Mouse (Mus musculus): ENCODE data around the gene Sf3b1. TPM values are rescaled to one million over a fixed set of nuclear protein-coding genes. Genes with fewer than 3 reads are reported as not detected.
A peak's percentile ranks its signal among the peaks of the same experiment; 100 is the strongest.
"Not testable (repeated sequence)": the region's sequence is repeated elsewhere in the genome, so short reads cannot be mapped to it uniquely, and the experiment has no call there.

Sf3b1 gene
- polyA plus RNA-seq (2012; ENCODE audit: insufficient read depth, insufficient read length, missing spikeins), result 58.4 and 61.2 TPM in 2 replicates

- peak within 1 kb of the TSS; percentile 99 for H3K4me3 ChIP-seq (ENCODE audit: insufficient read depth, low read depth, low read length)
- H3K27ac ChIP-seq (replicated peaks; ENCODE audit: low read depth, low read length), result peak within 1 kb of the TSS; percentile 99
- H3K4me1 ChIP-seq (ENCODE audit: control insufficient read depth, insufficient read depth, insufficient read length, low read length), result 0 out of 2 replicates have a peak, but pooled peaks cover 2% of the 10 kb centered on the region
These were observed at the start of gene Sf3b1 for GRCm38 (mm10) chr1:55027253-55027801. Gene Sf3b1, minus strand, starts transcription at chr1:55027481.

- Histone ChIP-seq H3K4me3 (ENCODE audit: insufficient read depth, low read depth, low read length) (no peak overlapping the region), H3K27ac (replicated peaks; ENCODE audit: low read depth, low read length) (no peak overlapping the region), H3K4me1 (ENCODE audit: control insufficient read depth, insufficient read depth, insufficient read length, low read length) (no peaks in the 10 kb centered on the region)
These were observed 49.1 kb upstream of the Sf3b1 start for GRCm38 (mm10) chr1:55076395-55076743.

GRCm38 (mm10) chr1:55075652-55076394, 48.5 kb upstream of the Sf3b1 start:
- no peaks in the 10 kb centered on the region for H3K4me1 ChIP-seq (ENCODE audit: control insufficient read depth, insufficient read depth, insufficient read length, low read length)
- no peak overlapping the region for H3K4me3 ChIP-seq (ENCODE audit: insufficient read depth, low read depth, low read length)
- H3K27ac ChIP-seq (replicated peaks; ENCODE audit: low read depth, low read length), result no peak overlapping the region

DNA sequence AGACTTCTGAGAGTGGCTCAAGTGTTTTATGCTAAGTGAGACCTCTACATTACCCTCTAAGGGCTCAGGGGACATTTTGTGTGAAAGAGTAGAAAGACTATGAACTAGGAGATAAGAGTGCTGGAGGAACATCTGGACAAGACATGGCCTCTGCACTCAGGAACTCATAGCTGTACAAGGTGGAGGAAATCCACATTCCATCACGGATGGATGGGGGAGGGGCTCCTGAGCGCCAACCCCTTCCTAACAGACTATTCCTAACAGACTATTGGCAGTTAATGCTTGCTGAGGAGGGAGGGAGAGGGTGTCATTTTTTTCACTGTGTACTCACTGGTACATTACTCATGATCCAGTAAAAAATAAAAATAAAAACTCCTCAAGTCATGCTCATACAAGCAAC, 47.5 kb upstream of the Sf3b1 start:
- Histone ChIP-seq H3K4me3 (ENCODE audit: insufficient read depth, low read depth, low read length) (no peak overlapping the region), H3K27ac (replicated peaks; ENCODE audit: low read depth, low read length) (no peak overlapping the region), H3K4me1 (ENCODE audit: control insufficient read depth, insufficient read depth, insufficient read length, low read length) (no peaks in the 10 kb centered on the region)

GRCm38 (mm10) chr1:55072328-55072727, 45.0 kb upstream of the Sf3b1 start:
- H3K4me1 ChIP-seq (ENCODE audit: control insufficient read depth, insufficient read depth, insufficient read length, low read length); H3K4me3 ChIP-seq (ENCODE audit: insufficient read depth, low read depth, low read length); H3K27ac ChIP-seq (replicated peaks; ENCODE audit: low read depth, low read length): not testable (repeated sequence)

DNA sequence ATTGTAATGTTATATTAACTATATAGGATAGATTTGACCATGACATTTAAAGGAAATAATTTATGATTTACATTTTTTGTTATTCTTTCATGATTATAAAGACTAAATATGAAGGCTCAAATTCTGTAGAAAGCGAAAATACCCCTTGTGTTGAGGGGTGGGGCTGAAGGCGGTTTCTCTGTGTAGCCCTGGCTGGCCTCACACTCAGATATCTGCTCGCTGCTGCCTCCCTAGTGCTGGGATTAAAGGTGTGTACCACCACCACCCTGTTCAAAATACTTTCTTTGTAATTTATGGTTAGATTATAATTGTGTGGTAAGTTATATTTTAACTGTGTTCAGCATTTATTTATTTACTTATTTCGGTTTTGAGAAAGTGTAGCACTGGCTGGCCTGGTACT, 34.5 kb upstream of the Sf3b1 start:
- H3K4me3 ChIP-seq (ENCODE audit: insufficient read depth, low read depth, low read length), result no peak overlapping the region
- no peak overlapping the region for H3K27ac ChIP-seq (replicated peaks; ENCODE audit: low read depth, low read length)
- H3K4me1 ChIP-seq (ENCODE audit: control insufficient read depth, insufficient read depth, insufficient read length, low read length), result peaks cover 9% of the 10 kb centered on the region

- Histone ChIP-seq H3K4me3 (ENCODE audit: insufficient read depth, low read depth, low read length) (no peak overlapping the region), H3K27ac (replicated peaks; ENCODE audit: low read depth, low read length) (no peak overlapping the region), H3K4me1 (ENCODE audit: control insufficient read depth, insufficient read depth, insufficient read length, low read length) (peaks cover 12% of the 10 kb centered on the region)
These were observed 33.8 kb upstream of the Sf3b1 start for GRCm38 (mm10) chr1:55061099-55061498.

DNA sequence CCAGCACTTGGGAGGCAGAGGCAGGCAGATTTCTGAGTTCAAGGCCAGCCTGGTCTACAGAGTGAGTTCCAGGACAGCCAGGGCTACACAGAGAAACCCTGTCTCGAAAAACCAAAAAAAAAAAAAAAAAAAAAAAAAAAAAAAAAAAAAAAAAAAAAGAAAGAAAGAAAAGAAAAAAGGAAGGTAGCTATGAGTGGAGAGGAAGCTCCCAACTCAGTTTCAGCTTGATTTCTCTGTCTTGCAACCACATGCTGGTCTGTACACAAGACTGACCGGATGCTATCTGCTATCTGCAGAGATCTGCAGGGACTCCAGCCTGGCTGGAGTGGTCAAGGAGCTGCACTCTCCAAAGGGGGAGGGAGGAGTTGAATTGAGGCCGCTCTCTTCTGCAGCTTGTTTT, 31.1 kb upstream of the Sf3b1 start:
- H3K4me1 ChIP-seq (ENCODE audit: control insufficient read depth, insufficient read depth, insufficient read length, low read length), result peaks cover 17% of the 10 kb centered on the region
- not testable (repeated sequence) for H3K27ac ChIP-seq (replicated peaks; ENCODE audit: low read depth, low read length); H3K4me3 ChIP-seq (ENCODE audit: insufficient read depth, low read depth, low read length)

- Histone ChIP-seq H3K27ac (replicated peaks; ENCODE audit: low read depth, low read length) (no peak overlapping the region), H3K4me1 (ENCODE audit: control insufficient read depth, insufficient read depth, insufficient read length, low read length) (peaks cover 17% of the 10 kb centered on the region), H3K4me3 (ENCODE audit: insufficient read depth, low read depth, low read length) (no peak overlapping the region)
These were observed 28.2 kb upstream of the Sf3b1 start for GRCm38 (mm10) chr1:55055322-55056115.

DNA sequence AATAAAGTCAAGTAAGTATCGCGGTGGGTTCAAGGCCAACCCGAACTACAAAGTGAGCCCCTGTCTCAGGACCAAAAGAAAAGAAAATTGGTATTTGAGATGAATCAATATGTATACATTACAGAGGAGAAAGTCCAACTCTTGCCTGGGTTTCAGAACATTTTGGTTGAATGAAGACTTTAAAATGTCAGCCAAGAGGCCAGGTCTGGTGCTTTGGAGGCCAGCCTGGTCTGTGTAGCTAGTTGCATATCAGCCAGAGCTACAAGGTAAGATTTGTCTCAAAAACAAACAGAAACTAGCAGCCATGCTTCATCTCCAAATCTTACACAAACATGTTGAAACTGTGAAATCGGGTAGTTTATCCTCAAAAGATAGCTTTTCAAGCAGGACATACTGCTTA, 26.3 kb upstream of the Sf3b1 start:
- Histone ChIP-seq H3K4me3 (ENCODE audit: insufficient read depth, low read depth, low read length) (peak overlapping the region; percentile 66), H3K4me1 (ENCODE audit: control insufficient read depth, insufficient read depth, insufficient read length, low read length) (peaks cover 15% of the 10 kb centered on the region), H3K27ac (replicated peaks; ENCODE audit: low read depth, low read length) (peak overlapping the region; percentile 79)

DNA sequence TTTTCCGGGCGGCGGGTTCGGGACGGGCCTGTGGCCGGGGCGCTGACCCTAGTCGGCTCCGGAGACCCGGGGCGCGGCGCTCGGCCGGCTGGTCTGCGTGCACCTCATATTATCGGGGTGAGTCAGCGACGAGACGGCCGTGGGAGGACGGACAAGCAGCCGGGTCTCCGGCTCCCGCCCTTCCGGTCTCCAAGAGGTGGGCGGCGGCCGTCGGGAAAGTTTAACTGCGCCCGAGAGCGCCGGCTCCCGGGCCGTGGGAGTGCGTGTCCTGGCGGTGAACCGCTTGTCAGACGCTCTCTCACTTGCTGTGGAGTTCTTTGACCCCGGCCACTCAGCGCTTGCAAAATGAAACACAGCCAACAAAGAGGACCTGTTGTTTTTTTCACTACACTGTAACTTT, 25.7 kb upstream of the Sf3b1 start:
- peak overlapping the region; percentile 79 for H3K27ac ChIP-seq (replicated peaks; ENCODE audit: low read depth, low read length)
- H3K4me3 ChIP-seq (ENCODE audit: insufficient read depth, low read depth, low read length), result peak overlapping the region; percentile 66
- peaks cover 13% of the 10 kb centered on the region for H3K4me1 ChIP-seq (ENCODE audit: control insufficient read depth, insufficient read depth, insufficient read length, low read length)

DNA sequence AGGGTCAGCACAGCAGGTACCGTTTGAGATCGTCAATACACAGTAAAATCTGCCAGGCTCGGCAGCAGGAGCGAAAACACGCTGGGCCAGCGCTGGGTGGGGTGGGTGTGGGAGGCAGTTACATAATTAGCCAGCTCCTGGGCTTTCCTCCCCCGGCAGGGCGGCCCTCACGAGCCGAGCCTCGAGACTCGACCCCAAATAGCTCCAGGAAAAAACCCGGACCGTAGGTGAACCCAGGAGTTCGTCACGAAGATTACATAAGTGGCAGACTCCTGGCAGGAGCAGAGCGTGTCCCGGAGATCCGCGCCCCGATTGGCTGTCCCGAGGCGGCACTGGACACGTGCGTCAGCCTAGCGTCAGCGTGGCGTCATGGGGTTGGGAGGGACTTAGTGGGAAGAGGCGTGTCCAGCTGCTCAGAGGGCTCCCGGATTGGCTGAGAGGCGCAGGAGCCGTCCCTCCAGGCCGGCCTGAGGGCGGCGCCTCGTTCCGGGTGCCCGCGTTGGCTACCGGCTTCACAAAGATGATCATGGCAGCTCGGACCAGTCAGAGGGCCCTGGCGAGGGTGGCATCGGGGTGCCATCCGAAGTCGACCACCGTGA, 25.2 kb upstream of the Sf3b1 start, which contains the start of gene Coq10b:
Coq10b (plus strand) TSS at position 416 of the 599 bp plus-strand sequence.
- Histone ChIP-seq H3K4me3 (ENCODE audit: insufficient read depth, low read depth, low read length) (peak within 1 kb of the TSS; percentile 66), H3K27ac (replicated peaks; ENCODE audit: low read depth, low read length) (peak within 1 kb of the TSS; percentile 97), H3K4me1 (ENCODE audit: control insufficient read depth, insufficient read depth, insufficient read length, low read length) (peaks cover 11% of the 10 kb centered on the region)

- Histone ChIP-seq H3K27ac (replicated peaks; ENCODE audit: low read depth, low read length) (peak overlapping the region; percentile 97), H3K4me1 (ENCODE audit: control insufficient read depth, insufficient read depth, insufficient read length, low read length) (peaks cover 7% of the 10 kb centered on the region), H3K4me3 (ENCODE audit: insufficient read depth, low read depth, low read length) (peak overlapping the region; percentile 63; the same call in 1 of the 2 replicates)
These were observed 24.4 kb upstream of the Sf3b1 start for GRCm38 (mm10) chr1:55051671-55052070.

- Histone ChIP-seq H3K27ac (replicated peaks; ENCODE audit: low read depth, low read length) (no peak overlapping the region), H3K4me1 (ENCODE audit: control insufficient read depth, insufficient read depth, insufficient read length, low read length) (no peaks in the 10 kb centered on the region), H3K4me3 (ENCODE audit: insufficient read depth, low read depth, low read length) (no peak overlapping the region)
These were observed 21.7 kb upstream of the Sf3b1 start for GRCm38 (mm10) chr1:55048841-55049587.

Measured in brown adipose tissue, adult 24 weeks (tissue).